Mouse (Mus musculus) left cerebral cortex, adult 18-20 months (tissue): ENCODE measurements around the gene Col13a1. TPM values are rescaled to one million over a fixed set of nuclear protein-coding genes. Genes with fewer than 3 reads are reported as not detected.

Experiments
- DNase-seq, 2 experiments: peaks; one replicate each; pipeline ENCODE4 v3.0.0; 2021 to 2022; ENCODE audit warnings: low spot score in 2 of 2, mixed read lengths in 1 of 2
- long read RNA-seq, 2 experiments: library from polyadenylated mRNA; stranded (forward); transcript quantifications; one replicate each; pipeline ENCODE4 v2.0.0; 2021
- total RNA-seq, 2 experiments: library from RNA; stranded (reverse); gene quantifications; 2 replicates each; pipeline ENCODE4 v1.2.3; 2021

The Col13a1 gene
- total RNA-seq, result 1 to 10 TPM; 2.1 to 2.2 TPM
- long read RNA-seq, experiment 1, partial matches to known transcripts, result 0 of 2 reads
- long read RNA-seq, experiment 1, other reads (novel, unspliced or antisense), result 2 of 2 reads
- long read RNA-seq, experiment 2, partial matches to known transcripts, result 0 of 3 reads
- long read RNA-seq, experiment 2, other reads (novel, unspliced or antisense), result 3 of 3 reads

- no peak for DNase-seq
Measured at GRCm38 (mm10) chr10:61978866-61979340, at the start of gene Col13a1. Gene Col13a1 (minus strand): TSS chr10:61979108.

GRCm38 (mm10) chr10:62027699-62028098 lies 48.8 kb upstream of the Col13a1 start:
- no peak for DNase-seq

- DNase-seq, result no peak
Measured at GRCm38 (mm10) chr10:62023821-62024551, 45.1 kb upstream of the Col13a1 start.

GRCm38 (mm10) chr10:62020068-62020620 lies 41.2 kb upstream of the Col13a1 start:
- no peak for DNase-seq

GRCm38 (mm10) chr10:62019386-62020067 lies 40.6 kb upstream of the Col13a1 start:
- no peak for DNase-seq

DNA sequence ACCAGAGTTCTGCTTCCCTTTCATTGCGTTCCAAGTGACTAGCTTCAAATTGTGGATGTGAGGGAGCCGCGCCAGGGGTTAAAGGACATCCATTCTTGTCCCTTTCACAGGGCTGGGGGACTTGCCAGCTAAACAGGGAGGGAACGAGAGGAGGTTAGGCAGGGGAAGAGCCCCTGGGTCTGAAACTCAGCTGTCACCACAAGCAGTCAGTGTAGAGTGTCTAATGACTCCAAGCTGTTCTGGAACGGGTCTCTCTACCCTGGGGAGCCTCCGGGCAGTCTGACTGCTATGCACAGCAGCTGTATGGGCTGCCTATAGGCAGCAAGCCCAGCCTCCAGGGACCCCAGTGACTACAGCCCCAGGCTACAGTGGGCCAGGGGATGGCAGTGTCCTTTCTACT lies 38.0 kb upstream of the Col13a1 start:
- DNase-seq, result no peak

DNA sequence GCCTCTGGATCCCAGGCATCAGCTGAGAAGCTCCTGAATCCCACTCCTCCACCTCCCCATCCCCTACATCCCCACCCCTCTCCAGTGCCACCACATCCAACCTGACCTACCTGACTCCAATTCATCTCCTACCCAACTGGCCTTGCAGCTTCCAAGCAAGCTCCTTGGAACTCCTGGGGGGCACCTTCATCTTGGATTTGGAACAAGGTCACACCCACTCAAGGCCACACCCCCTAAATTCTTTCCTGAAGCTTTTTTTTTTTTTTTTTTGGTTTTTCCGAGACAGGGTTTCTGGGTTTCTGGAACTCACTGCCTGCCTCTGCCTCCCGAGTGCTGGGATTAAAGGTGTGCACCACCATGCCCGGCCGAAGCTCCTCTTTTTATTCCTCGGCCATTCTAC lies 34.3 kb upstream of the Col13a1 start:
- no peak for DNase-seq

DNA sequence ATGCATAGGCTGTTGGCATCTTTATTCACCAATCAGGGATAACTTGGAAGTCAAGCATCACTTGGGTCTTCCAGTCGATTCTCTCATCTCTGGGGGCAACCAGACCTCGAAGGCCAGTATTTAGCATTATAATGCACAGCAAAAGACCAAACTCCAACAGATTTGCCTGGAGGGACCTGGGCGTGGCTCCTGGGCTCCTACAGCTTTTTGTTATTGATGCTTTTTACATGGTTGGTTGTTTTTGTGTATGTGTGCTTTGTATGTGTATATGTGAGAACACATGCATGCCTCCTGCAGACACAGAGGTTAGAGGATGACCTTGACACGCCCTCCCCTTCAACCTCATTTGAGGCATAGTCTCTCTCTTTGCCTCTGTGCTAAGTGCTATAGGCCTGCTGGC lies 33.5 kb upstream of the Col13a1 start:
- DNase-seq, result no peak

DNA sequence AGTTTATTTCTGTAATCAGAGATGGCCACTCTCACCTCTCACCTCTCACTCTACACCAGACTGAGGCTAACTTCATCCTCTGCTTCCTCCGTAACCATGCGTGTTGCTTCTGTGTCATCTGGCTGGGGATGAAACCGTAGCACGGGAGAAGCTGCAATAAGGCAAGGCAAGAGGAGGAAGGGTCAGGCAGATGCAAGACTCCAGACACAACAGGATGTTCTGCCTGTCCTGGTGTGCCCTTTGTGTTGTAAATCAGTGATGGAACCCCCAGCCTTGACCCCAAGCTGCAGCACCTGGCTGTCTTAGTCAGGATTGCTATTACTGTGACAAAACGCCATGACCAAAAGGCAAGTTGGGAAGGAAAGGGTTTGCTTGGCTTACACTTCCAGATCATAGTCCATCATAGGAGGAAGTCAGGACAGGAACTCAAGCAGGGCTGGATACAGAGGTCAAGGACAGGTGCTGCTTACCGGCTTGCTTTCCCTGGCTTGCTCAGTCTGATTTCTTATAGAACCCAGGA lies 31.1 kb upstream of the Col13a1 start:
- no peak for DNase-seq

- no peak for DNase-seq
Measured at GRCm38 (mm10) chr10:62007958-62008357, 29.1 kb upstream of the Col13a1 start.

DNA sequence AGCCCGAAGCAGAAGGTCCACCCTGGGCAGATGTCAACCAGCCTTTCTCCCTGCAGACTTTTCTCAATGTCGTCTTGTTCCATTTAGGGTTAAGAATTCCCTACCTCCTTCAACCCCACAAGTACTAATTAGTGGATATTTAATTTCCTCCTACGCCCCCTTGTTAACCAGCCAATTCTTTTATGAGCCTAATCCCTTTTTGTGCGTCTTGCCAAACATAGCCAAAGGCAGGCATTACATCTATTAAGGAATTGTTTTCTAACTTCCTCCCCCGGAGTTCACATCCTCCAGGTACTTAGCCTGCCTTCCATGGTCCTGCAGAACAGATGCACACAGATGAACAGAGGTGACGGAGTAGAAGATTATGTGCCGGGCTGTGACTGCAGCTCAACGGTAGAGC lies 27.5 kb upstream of the Col13a1 start:
- DNase-seq, result no peak

DNA sequence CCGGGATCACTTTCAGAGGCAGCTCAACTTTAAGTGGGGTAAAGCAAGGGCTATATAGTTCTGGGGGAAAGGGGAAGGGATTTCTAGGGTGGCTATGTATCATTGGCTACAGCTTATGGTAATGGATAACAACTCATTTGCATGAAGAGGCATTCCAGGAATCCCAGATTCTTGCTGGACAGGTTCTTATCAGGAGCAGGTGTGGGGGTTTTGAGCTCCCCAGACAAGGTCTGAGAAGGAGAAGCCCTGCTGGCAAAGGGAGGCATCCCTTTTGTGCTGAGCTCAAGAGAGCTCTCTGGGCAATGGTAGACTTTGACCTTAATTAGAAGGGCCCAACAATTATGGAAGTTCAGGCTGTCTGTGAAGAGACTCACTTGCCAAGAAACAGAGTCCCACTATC lies 21.3 kb upstream of the Col13a1 start:
- DNase-seq, result no peak

DNA sequence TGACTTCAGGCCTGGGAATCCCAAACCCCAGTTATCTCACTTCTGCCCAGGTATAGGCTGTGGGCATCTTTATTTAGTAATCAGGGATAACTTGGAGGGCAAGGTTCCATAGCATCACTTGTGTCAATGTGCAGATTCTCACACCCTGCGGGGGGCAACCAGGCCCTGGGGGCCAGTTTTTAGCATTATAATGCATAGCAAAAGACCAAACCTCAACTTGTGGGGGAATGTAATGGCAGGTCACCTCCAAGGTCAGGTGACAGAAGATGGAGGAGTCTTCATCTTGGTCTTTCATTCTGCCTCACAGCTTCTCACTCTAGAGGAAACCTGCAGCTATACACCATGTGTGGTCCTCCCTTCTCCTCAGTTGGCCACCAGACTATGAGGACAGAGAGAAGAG lies 20.9 kb upstream of the Col13a1 start:
- DNase-seq, result no peak

DNA sequence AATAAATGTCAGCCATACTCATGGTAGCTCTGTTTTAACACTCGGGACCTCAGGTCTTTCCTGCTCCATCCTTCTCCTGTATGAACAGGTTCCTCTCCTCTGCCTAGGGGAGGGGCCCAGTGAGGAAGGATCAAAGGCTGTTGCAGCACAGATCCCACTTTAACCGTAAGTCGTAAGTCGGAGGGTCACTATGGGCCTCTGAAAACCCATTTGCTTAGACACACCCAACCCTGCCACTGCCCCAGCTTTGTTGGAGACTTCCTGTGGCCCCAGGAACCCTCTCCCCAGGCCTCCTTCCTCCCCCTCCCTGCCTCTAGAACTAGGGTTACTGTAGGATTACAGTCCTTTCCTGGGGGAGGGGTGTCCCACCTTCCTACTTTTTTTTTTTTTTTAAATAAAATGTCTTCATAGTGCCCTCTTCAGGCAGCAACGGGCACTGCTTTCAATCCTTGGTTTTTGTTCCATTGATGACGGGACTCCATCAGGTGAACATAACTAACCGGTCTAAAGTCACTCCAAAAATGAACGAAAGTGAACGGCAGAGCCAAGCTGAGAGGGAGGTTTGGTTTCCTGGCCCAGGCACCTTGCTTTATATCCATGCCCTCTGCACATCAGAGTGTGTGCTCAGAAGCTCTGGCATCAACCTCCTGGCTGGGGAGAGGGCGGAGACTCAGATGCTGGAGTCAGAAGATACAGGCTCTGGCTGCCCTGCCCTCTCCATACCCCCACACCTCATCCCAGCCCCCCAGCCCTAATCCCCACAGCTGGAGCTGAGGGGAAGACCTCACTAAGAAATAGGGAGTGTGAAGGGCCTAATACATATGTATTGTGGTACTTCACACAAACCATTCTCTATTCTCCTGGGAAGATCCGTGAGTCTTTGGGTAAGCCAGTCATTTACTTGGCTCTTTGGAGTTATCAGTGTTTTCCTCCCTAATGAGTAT lies 12.8 kb upstream of the Col13a1 start:
- DNase-seq, result no peak

GRCm38 (mm10) chr10:61980424-61980823 lies 1.5 kb upstream of the Col13a1 start:
- DNase-seq, result peak; percentile 87 to 96

DNA sequence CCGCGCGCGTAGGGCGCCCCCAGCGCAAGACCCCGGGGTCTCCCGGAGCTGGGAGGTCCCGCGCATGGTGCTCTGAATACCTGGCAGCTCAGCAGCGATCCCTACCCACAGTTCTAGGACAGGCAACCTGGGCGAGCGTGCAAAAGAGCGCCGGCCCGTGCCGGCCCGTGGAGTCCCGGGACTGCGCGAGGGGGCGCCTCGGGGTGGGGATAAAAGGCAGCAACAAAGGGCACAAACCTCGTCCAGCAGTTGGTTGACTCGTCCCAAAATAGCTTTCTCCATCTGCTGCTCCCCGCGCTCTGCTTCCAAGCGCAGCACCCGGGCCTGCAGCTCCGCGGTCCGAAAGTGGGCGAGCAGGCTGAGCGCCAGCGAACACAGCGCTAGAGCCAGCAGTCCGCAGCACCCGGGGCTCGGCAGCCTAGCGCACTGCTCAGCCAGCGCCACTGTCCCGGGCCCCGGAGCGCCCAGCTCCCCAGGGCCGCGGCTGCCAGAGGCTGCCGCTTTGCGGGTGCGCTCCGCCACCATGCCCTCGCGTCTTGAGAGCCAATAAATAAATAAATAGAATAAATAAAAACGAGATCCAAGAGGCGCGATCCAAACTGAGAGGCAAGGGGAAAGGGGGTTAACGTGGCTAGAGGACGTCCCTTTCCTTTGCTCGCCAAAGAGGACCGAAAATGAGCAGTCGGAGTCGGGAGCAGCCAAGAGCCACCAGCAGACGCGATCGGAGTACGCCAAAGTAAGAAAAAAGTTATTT lies 619 bp downstream of the Col13a1 start:
- peak; percentile 54 to 69 for DNase-seq

DNA sequence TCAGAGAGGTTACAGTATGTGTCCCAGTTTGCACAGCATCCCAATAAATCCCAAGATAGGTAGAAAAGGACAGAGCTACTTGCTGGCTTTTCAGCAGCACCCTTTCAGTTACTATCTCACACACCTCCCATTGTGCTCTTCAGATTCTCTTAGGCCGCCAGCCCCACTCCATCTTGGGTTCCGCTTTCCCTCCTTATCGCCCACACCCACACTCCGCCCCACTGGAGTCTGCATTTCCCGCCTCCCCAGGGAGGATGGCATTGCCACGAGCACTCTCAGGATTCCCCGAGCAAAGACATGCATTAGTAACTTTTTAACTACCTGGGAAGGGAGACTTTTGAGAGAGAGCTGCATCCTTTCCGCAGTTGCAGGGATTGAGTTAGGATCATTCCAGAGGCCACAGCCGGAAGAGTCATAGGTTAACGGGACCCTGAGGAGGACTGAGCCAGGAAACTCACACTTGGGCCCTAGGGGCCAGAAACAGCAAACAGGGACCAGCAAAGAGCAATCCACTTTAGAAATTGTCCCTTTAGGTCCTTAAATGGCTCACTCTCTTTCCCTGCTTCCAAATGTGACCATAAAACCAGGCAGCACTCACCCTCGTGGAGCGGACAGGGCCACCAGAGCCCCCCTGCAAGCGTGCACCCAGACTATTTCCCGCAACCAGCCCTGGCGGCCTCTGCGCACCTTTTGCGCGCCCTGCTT lies 1.4 kb downstream of the Col13a1 start:
- DNase-seq, result peak in 1 of 2 experiments; percentile 5

- DNase-seq, result peak; percentile 4 to 9
Measured at GRCm38 (mm10) chr10:61976987-61977386, 1.9 kb downstream of the Col13a1 start.

DNA sequence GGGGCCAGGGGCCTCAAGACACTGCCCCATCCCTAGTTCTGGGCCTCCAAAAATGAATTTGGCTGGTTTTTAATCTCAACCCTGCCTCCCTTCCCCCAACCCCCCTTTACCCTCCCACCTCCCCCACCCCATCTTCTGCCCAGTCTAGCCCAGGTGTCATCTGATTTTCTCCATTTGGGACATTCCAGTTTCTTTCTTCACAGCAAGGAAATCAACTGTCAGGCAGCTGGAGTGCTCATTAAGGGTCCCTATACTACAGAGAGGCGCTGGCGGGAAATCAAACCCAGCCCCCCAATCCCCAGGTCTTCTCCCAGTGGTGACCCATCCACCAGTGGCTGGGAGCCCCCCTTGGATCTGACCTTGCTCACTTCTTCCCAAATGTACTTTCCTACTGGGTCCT lies 4.3 kb downstream of the Col13a1 start:
- no peak for DNase-seq
